11 mouse cellular contexts compared by ENCODE assay signal in the genomic region with DNA sequence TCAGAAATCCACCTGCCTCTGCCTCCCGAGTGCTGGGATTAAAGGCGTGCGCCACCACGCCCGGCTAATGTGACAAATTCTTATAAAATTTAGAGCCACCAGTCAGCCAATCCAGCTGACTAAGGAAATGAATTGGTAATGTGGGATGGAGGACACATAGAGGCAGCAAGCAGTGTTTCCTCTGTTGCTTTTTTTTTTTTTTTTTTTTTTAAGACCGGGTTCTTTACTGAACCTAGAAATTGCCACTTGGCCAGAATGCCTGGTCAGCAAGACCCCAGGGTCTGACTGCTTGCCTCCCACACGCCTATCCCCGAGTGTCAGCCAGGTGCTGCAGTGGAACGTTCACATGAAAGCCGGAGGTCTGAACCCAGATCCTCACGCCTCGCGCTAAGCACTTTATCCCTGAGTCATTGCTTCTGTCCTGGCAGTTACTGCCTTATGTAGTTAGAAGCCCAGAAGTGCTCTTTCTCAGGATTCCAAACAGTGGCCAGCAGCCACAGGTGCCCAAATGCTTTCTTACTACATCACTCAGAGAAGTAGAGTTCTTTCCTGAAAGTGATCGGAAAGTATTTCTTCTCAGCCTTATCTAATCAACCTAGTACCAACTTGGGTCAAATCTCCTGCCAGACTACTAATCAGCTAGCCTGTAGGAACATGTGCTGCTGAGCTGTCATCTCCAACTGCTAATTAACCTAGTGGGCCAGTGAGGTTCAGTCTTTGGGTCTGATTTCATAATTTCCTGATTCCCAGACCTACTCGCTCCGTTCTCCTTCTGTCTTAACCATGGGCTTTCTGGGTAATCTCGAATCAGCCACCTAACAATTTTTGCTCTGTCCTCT. TPM values are rescaled to one million over a fixed set of nuclear protein-coding genes. Genes with fewer than 3 reads are reported as not detected.
DNase-seq lines count a peak whose midpoint lies in the region; ATAC-seq and TF ChIP-seq lines count a peak whose summit lies in the region.
"Had no signal": no experiment of that assay in that cellular context is flagged by ENCODE, and none has a peak within 500 bp of the region (broad histone marks: within the 10 kb centered on the region; RNA-seq: fewer than 3 reads in every experiment).

No protein-coding gene starts in this region.

- peak; percentile 88 for TF ChIP-seq EP300 in liver, embryonic 14.5 days (IDR thresholded peaks at IDR 0.05; ENCODE audit: low read depth)

- no peak overlapping the region for H3K27ac ChIP-seq in intestine, embryonic 16.5 days (ENCODE audit: low read length)
- no peak overlapping the region for H3K27ac ChIP-seq in intestine, embryonic 15.5 days
- peak overlapping the region; percentile 28 for H3K27ac ChIP-seq in liver, embryonic 14.5 days
- H3K27ac ChIP-seq: hindbrain, embryonic 14.5 days had no signal

- no peak overlapping the region for H3K4me3 ChIP-seq in intestine, embryonic 16.5 days (ENCODE audit: low read length)
- no peak overlapping the region for H3K4me3 ChIP-seq in intestine, embryonic 15.5 days (replicated peaks)
- H3K4me3 ChIP-seq in liver, embryonic 14.5 days (ENCODE audit: insufficient read depth in 1 of 2, low read depth in 2 of 2, low read length in 2 of 2): no peak overlapping the region

- peaks cover 4% of the 10 kb centered on the region; the same call in 1 of the 2 replicates for H3K4me1 ChIP-seq in intestine, embryonic 16.5 days (ENCODE audit: control insufficient read depth, insufficient read depth, low read length)
- 0 out of 2 replicates have a peak, but pooled peaks cover 2% of the 10 kb centered on the region for H3K4me1 ChIP-seq in intestine, embryonic 15.5 days (replicated peaks)
- peaks cover 27 to 35% of the 10 kb centered on the region in 2 experiments for H3K4me1 ChIP-seq in liver, embryonic 14.5 days (replicated peaks; ENCODE audit: control insufficient read depth in 2 of 2, insufficient read depth in 2 of 2, low read length in 1 of 2)

- H3K36me3 ChIP-seq in intestine, embryonic 16.5 days (ENCODE audit: control insufficient read depth, insufficient read depth, low read length): no peaks in the 10 kb centered on the region
- H3K36me3 ChIP-seq in intestine, embryonic 15.5 days: no peaks in the 10 kb centered on the region
- H3K36me3 ChIP-seq in liver, embryonic 14.5 days (replicated peaks; ENCODE audit: control insufficient read depth, insufficient read depth, low read depth): no peaks in the 10 kb centered on the region

- peak; percentile 55 for DNase-seq in c-Kit-negative CD71-positive TER-119-positive erythroid progenitor cells, embryonic 14.5 days (ENCODE audit: low read depth, low spot score)
- peak; percentile 46 to 59 (median 54) for DNase-seq in liver, embryonic 14.5 days (ENCODE audit: low read depth in 3 of 3, low spot score in 3 of 3)
- peak; percentile 59 for DNase-seq in thymus, postnatal 14 days
- no peak for DNase-seq in lung, postnatal 4 days
- DNase-seq in left cerebral cortex, postnatal 36 days (ENCODE audit: low spot score in 2 of 2): no peak
- DNase-seq: kidney, postnatal 14 days had no signal

- H3K27me3 ChIP-seq in intestine, embryonic 16.5 days (replicated peaks; ENCODE audit: control insufficient read depth, insufficient read depth, low read length): no peaks in the 10 kb centered on the region
- no peaks in the 10 kb centered on the region for H3K27me3 ChIP-seq in intestine, embryonic 15.5 days (replicated peaks)
- H3K27me3 ChIP-seq in liver, embryonic 14.5 days (ENCODE audit: control insufficient read depth, insufficient read depth, low read length): no peaks in the 10 kb centered on the region

- no peaks in the 10 kb centered on the region for H3K9me3 ChIP-seq in intestine, embryonic 16.5 days (ENCODE audit: control insufficient read depth, low read length)
- no peaks in the 10 kb centered on the region for H3K9me3 ChIP-seq in intestine, embryonic 15.5 days
- no peaks in the 10 kb centered on the region for H3K9me3 ChIP-seq in liver, embryonic 14.5 days (ENCODE audit: control insufficient read depth, low read length)

- H3K9ac ChIP-seq in intestine, embryonic 16.5 days (ENCODE audit: low read depth, low read length): no peak overlapping the region
- H3K9ac ChIP-seq in intestine, embryonic 15.5 days: no peak overlapping the region
- peak overlapping the region; percentile 11; the same call in 1 of the 2 replicates for H3K9ac ChIP-seq in liver, embryonic 14.5 days (replicated peaks)
- H3K9ac ChIP-seq: hindbrain, embryonic 14.5 days had no signal

- intact Hi-C loops in left cerebral cortex, postnatal 36 days (cut with DNase I): no loop called here

- no peak overlapping the region for H3K4me2 ChIP-seq in intestine, embryonic 16.5 days (ENCODE audit: low read depth, low read length)
- H3K4me2 ChIP-seq in intestine, embryonic 15.5 days (replicated peaks): no peak overlapping the region
- H3K4me2 ChIP-seq in liver, embryonic 14.5 days (ENCODE audit: low read depth): peak overlapping the region; percentile 42
- H3K4me2 ChIP-seq: hindbrain, embryonic 14.5 days had no signal

- no peak for TF ChIP-seq CTCF in liver, embryonic 14.5 days (IDR thresholded peaks at IDR 0.05; ENCODE audit: low read depth)

- WGBS in intestine, embryonic 16.5 days: 90% methylated on average over 17 of the region's 17 CpGs
- WGBS in intestine, embryonic 15.5 days: 89% methylated on average over 17 of the region's 17 CpGs
- 61% methylated on average over 17 of the region's 17 CpGs for WGBS in liver, embryonic 14.5 days (ENCODE audit: insufficient replicate concordance)

- peak; percentile 60; the same call in 1 of the 2 replicates for ATAC-seq in intestine, embryonic 16.5 days
- no peak for ATAC-seq in intestine, embryonic 15.5 days
- ATAC-seq in liver, embryonic 14.5 days (ENCODE audit: insufficient read depth): peak; percentile 71
- ATAC-seq in frontal cortex, adult (ENCODE audit: low TSS enrichment): no peak
- ATAC-seq: forebrain, embryonic 16.5 days had no signal

RNA-seq across cellular contexts. Expression of a gene that starts 24.7 kb away (rescaled TPM):
- polyA plus RNA-seq in intestine, embryonic 16.5 days (2015; fragmentation: Nextera tagmentation; extraction: Ambion mirVana): 1.9 and 2.3 TPM in 2 replicates
- 5.8 and 6.3 TPM in 2 replicates for polyA plus RNA-seq in intestine, embryonic 15.5 days (2015; fragmentation: Nextera tagmentation; extraction: Ambion mirVana)
- 0.84 and 1.2 TPM in 2 replicates for polyA plus RNA-seq in liver, embryonic 14.5 days (2012; rRNA removed)
- polyA plus RNA-seq in liver, embryonic 14.5 days (2014; fragmentation: Nextera tagmentation; extraction: Ambion mirVana): 1.5 and 2.4 TPM in 2 replicates
- total RNA-seq in left cerebral cortex, postnatal 36 days (2021): 100 to 1,000 TPM; 134 to 150 TPM

Comparison
In these comparisons a context has a peak if more than half of its experiments do, and no peak if none do; other contexts are left out.
1. ATAC-seq: peak in intestine, embryonic 16.5 days (single experiment) and liver, embryonic 14.5 days (single experiment); none in intestine, embryonic 15.5 days (single experiment) and frontal cortex, adult (single experiment).
2. DNase-seq: peak in c-Kit-negative CD71-positive TER-119-positive erythroid progenitor cells, embryonic 14.5 days (single experiment), liver, embryonic 14.5 days (3 of 3) and thymus, postnatal 14 days (single experiment); none in lung, postnatal 4 days (0 of 2) and left cerebral cortex, postnatal 36 days (0 of 2).